Mouse (Mus musculus) MEL-GATA-1-ER (cell line): ENCODE measurements at regions not wholly inside any gene's neighbourhood (a gene's known extent, or its start where the extent isn't known, plus 50 kb on each side); places are given as distances from the start of the nearest gene placed in this dataset.
A peak's percentile ranks its signal among the peaks of the same experiment; 100 is the strongest.

Source experiments
- DNase-seq: peaks from one replicate; pipeline ENCODE4 v3.0.0-alpha.2; 2012; ENCODE audit warnings: low read depth; ENCODE audit errors: extremely low read depth

- DNase-seq = no peak
Measured at GRCm38 (mm10) chr3:10697698-10698452, 362.4 kb upstream of the Gm38303 start.

GRCm38 (mm10) chr3:10685501-10685951 lies 350.0 kb upstream of the Gm38303 start:
- DNase-seq = no peak

GRCm38 (mm10) chr3:10684885-10685500 lies 349.5 kb upstream of the Gm38303 start:
- peak; percentile 14 for DNase-seq

GRCm38 (mm10) chr3:10681938-10682337 lies 346.5 kb upstream of the Gm38303 start:
- no peak for DNase-seq

GRCm38 (mm10) chr3:10647975-10648511 lies 312.6 kb upstream of the Gm38303 start:
- no peak for DNase-seq
